Mouse (Mus musculus) adrenal gland, adult 8-10 months (tissue): ENCODE measurements around the gene Rcan1. TPM values are rescaled to one million over a fixed set of nuclear protein-coding genes. Genes with fewer than 3 reads are reported as not detected.
"Not testable (repeated sequence)": the region's sequence is repeated elsewhere in the genome, so short reads cannot be mapped to it uniquely, and the experiment has no call there.

Experiments used
- DNase-seq: peaks from one replicate; pipeline ENCODE4 v3.0.0; 2022
- total RNA-seq, 4 experiments: library from RNA; stranded (reverse); gene quantifications; 2 replicates each; pipeline ENCODE4 v1.2.4; 2022

Rcan1 gene
- 10 to 100 TPM; 16.0 to 23.4 (median 19.0) TPM for total RNA-seq

DNA sequence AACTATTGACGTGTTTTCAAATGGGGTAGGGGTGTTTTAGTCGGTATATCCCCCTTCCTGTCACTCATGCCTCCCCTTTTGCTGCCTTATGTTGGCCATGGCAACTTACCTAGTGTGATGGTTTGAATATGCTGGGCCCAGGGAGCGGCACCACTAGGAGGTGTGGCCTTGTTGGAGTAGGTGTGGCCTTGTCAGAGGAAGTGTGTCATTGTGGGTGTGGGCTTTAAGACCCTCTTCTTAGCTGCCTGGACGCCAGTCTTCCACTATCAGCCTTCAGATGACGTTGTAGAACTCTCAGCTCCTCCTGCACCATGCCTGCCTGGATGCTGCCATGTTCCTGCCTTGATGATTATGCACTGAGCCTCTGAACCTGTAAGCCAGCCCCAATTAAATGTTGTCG, at the start of gene Rcan1:
Rcan1 (minus strand) TSS at position 162 of the 400 bp plus-strand sequence.
- no peak for DNase-seq

DNA sequence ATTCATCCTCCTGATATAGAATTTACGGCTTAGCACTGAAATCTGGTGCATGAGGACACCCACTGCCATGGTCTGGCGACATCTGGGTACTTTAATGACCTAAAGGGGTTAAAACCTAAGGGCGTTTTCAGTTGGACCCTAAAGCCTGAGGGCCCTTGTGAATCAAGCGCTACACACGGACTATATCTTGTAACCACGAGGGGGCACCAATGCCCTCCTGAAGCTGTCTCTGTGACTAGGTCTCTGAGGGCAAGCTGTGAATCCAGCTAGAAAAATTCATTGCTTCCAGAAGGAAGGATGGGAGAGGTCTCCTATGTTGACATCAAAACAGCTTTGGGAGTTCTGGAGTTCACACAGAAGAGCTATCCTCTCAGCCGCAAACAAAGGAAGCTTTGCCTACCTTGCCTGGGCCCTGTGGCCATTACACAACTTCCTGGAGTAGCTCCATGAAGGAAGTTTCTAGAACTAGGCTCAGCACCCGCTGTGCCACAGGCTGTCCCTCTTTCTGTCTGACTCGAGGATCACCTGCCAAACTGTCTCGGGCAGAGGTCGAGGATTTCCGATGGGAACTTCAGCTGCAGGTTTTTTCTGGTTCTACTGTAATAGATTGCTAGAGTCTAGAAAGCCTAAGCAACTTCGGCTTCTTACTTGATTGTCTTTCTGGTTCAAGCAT, 49.3 kb upstream of the Rcan1 start:
- no peak for DNase-seq

DNA sequence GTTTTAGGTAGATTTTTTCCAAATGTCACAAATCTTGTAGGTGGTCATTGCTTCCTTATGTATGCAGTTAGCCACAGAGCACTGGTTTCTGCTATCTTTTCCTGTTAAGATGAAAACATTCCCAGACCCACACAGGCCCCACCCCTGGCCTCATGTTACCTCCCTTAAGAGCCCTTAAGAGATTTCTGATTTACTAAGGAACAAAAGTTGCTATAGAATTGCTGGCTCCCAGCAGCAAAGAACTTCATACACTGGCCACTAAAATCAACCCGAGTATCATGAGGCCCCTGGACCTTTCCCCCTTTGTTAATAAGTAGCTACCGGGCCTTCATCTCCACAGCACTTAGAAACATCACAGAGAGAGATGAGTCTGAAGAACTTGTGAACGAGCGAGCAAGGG, 48.1 kb upstream of the Rcan1 start:
- DNase-seq: no peak

DNA sequence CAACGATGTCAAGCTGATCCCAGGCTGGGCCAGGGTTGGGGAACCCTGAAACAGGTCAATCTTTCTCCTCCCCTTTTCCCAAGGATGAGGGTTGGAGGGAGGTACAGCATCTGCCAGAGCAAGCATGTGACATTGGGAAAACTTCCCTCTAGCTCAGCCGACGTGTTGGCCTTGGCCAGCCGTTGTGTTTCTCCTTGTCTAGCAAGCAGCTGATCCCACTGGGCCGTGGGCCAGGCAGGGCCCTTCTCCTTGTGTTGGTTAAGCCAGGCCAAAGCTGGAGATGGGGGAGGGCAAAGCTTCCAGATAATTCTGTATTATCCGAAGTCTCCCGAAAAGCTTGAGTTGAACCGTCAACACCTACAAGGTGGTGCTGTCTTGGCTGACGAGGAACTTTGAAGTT, 45.5 kb upstream of the Rcan1 start:
- DNase-seq: peak; percentile 3

DNA sequence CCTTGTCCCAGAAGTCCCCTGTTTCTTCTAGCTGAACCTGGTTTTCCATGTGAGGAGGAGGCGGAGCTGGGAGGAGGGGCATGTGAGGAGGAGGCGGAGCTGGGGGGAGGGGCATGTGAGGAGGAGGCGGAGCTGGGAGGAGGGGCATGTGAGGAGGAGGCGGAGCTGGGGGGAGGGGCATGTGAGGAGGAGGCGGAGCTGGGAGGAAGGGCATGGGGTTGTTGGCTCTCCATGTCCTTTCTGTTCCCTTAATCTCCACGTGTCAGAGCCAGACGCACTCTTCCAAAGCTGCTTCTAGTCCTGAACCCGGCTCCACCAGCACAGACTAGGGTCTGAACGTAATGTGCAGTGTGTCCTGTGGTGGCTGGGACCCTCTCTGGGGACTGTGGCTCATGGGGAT, 44.2 kb upstream of the Rcan1 start:
- not testable (repeated sequence) for DNase-seq

DNA sequence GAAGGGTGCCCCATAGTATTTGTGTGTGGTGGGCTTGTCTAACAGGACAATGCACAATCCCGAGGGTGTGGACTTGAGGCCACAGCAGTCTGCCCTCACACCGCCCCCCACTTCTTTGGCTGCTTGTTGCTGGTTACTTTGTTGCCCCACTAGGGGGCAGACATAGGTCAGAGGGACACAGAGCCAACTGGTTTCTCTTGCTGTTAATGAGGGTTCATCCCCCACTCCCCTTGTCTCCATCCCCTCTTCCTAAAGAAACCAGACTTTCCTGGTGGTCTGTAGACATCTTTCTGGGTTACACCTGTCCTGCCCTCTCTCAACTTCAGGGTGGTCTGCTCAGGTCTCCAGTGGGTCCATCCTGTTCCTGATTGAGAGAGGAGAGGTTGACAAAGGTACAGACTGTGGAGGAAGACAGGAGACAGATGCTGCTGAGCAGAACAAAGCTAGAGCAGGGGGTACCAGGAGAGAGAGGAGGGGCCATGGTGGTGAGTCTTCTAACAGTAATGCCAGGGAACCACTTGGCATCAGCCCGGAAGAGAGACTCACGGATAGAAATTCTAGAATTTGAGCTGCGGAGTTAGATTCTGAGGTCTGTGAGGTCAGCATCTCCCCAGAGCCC, 41.2 kb upstream of the Rcan1 start:
- DNase-seq: no peak

DNA sequence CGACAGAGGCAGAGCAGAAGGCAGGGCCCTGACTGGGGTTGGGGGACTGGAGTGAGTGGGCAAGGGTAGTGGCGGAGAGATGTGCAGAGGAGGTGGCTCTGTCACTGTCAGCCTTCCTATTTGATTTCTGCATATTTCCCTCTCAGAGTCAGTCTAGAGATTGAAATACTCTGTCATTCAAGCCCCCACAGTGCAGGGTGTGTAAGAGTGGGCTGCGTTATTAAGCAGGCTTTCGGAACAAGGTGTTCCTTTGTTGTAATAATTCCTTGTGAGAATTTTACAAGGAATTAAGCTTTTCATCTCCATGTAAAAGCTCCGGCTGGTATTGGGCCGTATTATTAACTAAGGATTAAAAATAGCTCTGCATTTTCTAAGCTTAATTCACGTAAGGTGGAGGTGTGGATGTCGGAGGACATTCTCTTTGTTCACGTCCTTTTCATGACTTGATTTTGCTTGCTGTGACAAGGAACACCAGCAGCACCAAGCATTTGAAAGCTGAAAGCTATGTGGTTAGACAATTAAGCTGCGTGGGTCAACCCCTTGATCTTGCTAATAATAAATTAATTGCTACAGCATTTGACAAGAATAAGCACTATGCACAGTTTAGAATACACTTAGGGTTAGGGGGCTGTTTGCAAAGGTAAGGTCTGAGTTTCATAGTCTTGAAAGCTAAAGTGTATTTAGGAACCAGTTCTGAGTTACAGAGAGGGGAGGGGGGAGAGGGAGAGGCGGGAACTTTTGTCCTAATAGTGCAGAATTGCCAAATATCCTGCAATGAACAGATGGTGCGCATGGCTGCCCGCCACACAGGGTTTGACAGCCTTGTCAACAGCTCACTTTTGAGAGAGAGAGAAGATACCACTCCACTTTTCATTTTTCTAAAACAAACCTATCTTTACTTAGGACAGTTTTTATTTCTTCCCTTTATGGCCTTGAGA, 40.4 kb upstream of the Rcan1 start:
- DNase-seq: no peak

DNA sequence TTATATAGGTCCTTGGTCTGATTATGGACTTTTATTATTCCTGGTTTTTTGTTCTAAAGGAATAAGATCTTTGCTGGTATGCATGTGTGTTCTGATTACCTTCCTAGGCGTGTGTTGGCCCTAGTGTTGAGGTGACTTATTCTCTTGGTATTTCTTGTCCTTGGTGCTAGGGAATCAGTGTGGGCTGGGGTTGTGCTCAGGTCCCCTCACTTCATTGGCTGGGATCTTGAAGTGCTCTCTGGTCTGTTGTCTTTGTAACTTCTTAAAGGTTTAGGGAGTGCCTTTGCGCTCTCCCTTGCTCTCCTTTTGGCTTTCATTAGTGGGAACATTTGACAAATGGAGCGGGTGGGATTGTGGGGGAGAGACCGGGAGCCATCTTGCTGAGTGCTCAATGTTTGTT, 36.9 kb upstream of the Rcan1 start:
- no peak for DNase-seq

DNA sequence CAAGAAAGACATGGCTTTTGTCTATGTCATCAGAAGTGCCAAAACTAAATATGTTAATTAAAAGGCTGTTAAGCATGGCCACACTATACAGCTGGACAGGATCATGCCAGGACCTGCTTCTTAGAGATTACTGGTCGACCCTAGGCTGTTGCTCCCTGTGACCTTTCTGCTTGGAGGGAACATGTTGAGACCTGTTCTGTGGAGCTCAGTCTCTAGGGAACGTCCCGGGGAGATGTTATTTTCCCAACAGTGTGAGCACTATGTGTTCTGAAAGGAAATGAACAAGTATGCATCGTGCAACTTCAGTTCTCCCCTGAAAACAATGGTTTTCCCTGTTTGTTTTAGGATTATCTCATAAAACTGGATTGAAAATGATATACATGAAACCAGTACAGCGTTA, 32.4 kb upstream of the Rcan1 start:
- no peak for DNase-seq

DNA sequence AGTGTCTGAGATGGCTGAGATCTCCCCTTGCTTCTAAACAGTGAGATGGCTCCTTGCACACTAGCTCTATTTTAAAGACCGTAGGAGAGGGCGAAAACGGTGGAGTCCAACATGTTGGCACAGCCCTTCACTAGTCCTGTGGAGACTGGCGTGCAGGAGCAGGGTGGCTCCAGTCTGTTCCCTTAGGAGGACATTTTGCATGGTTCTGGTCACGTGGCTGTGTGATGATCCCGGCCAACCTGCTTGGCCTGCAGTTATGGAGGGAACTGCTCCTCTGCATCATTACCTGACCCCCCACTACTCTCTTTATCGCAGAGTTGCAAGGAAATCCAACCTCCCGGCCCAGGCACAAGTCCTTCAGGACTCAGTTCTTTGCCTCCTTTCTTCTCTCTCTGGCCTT, 29.9 kb upstream of the Rcan1 start:
- DNase-seq: no peak

DNA sequence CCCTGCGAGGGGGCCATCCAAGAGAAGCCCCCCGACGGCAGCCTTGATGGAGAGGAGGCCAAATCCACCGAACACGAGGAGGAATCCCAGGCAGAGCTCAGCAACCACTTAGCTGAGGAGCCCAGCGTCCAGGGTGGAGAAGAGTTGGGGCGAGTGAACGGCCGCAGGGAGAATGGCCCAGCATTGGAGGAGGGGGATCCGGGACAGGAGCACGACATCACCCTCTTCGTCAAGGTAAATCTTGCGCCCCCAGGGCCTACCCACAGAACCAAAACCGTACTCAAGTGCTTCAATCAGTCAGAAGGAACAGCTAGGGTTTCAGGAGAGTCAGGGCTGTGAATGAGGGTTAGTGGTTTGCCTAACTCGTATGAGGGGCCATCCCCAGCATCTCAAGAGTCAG, 28.7 kb upstream of the Rcan1 start:
- DNase-seq: no peak

DNA sequence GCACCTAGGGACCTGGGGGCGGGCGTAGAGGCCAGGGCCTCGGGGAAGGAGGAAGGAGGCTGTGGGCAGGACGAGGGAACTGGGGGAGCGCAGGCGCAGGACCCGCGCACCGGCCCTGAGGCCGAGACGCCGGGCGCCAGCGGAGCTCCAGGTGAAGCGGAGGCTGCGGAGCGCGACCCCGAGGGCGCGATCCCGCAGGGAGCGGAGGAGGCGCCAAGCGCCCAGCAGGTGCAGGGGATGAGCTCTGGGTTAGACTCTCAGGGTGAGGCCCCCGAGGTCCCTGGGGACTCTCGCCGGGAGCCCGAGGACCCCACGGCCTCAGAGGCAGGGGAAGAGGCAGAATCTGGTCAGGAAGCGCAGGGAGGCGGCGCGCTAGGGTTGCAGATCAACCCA, 27.9 kb upstream of the Rcan1 start:
- no peak for DNase-seq

DNA sequence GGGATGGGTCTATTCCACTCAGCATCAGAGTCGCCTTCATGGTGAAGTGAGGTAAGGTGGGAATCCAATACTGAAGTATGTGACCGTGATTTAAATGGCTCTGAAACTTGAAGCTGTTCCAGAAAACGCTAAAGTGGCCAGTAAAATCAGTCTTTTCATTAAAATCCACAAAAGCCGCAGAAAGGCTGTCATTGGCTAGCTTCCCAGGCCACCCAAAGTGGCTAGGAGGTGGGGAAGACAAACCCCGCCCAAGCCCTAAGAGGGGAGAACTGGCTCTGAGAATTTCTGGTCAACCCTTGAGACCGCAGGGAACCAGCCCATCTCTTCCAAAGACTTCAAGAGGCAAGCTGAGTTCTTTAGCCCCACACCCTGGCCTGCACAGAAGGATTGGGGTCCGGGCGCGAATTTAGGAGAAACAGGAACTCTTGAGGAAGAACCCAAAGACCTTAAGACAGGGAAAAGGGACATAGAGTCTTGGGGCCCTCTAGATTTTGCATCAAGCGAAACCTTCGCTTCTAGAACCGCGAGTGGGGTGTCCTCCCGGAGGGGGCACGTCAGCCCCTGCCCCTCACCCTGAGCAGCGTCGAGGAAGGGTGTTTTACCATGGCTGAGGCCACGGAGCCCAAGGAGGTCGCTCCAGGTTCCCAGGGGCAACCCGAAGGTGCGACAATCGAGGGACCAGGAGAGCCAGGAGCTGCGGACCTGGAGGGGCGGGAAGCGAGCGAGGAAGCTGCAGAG, 27.4 kb upstream of the Rcan1 start:
- DNase-seq: no peak

DNA sequence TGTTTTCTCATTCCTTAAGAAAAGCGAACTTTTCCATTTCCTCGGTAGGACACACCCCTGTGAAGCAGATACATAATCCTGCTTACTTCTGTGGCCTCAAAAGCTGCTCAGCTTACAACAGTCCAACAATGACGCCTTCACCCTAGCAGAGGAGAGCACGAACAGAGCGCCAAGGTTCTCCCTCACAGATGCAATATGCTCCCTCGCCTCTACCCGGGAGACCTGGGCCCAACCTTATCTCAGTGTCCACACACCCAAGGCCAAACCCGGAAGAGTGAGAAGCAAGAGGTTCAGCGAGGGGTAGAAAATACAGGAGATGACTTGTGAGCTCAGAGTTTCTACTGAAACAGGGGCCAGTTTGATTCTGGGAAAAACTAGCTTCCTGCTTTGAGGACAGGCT, 18.7 kb upstream of the Rcan1 start:
- no peak for DNase-seq

DNA sequence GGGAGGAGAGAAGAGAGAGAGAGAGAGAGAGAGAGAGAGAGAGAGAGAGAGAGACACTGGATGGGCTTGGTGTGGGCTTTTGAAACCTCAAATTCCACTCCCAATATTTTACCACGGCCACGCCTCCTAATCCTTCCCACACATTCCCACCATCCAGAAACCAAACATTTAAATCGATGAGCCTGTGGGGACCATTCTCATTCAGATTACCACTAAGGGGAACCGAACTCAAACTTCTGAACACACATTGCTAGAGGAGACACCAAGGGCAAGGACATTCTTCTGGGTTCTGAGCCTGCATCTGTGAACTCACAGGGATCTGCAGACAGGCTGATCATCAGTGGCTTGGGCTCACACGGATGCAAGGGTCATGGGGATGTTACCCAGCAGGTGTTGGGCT, 17.8 kb upstream of the Rcan1 start:
- no peak for DNase-seq

DNA sequence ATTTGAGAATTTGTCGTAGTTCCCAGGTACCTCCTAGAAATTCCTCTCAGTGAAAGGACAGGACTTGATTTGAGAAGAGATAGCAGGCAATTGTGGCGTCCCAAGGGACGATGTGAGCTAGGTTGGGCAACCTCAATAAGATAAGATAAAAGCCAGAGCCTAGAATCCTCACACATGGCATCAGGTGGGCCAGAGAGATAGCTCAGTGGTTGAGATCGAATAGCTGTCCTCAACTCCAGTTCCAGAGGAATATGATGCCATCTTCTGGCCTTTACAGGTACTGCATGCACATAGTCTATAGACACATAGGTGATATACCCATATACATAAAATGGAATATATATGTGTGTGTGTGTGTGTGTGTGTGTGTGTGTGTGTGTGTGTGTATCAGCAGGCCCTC, 16.8 kb upstream of the Rcan1 start:
- DNase-seq: no peak

DNA sequence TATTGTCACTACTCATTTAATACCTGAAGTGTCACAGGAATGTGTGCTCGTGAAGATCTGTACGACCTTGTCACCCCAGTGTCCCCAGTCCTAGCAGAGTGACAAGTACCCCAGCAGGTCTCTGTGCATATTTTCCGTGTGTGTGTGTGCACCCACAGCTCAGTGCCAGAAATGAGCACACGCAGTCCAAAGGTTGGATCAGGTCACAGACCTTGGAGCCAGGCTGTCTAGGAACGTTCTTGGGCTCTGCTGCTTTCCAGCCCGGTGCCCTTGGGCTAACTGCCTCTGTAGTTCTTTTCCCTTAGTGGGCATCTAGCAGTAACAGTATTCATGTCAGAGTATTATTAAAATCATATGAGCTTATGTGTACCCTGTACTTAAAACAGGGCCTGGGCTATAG, 16.4 kb upstream of the Rcan1 start:
- no peak for DNase-seq

DNA sequence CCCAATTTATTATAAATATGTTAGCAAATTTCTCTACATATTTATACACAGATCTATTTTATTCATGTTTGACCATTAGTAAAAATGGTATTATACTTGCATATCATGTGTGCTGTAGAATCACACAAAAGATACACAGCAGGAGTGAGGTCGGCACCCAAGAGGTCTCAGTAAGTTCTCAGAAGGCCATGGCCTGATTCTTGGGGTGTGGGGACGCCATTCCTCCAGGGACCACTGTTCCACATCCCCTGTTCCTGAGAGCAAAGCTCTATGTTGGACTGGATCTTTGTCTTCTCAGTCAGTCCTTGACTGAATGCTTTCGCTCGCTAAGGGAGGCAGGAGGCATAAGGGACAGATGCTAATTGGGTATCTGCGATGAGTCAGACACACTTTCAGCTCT, 14.8 kb upstream of the Rcan1 start, which contains the start of gene Clic6:
Clic6 (plus strand) TSS at position 301 of the 400 bp plus-strand sequence.
- no peak for DNase-seq

DNA sequence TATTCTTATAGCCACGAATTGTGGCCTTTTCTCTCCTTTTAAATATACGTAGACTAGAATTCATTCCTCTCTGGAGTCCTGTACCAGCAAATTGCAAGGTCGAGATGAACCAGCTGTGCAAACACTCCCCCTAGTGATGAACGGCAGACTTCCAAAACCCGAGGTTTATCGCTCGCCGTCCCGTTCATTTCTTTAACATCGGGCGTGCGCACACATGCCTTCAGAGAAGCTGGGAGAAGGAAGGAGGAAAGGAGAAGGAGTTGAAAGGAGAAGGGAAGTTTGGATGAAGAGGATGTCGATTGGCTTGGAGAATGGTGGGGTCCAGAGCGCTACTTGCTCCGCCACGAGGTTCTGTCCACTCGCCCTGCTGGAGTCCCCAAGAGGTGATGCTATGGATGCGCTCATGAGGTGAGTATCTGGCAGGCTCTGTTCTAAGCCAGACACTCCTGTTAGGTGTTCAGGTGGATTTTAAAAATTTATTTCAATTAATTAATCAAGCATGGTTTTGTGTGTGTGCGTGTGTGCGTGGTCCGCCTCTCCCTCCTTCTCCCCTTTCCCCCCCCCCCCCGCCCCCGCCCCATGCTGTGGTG, 8.0 kb upstream of the Rcan1 start:
- DNase-seq: no peak

DNA sequence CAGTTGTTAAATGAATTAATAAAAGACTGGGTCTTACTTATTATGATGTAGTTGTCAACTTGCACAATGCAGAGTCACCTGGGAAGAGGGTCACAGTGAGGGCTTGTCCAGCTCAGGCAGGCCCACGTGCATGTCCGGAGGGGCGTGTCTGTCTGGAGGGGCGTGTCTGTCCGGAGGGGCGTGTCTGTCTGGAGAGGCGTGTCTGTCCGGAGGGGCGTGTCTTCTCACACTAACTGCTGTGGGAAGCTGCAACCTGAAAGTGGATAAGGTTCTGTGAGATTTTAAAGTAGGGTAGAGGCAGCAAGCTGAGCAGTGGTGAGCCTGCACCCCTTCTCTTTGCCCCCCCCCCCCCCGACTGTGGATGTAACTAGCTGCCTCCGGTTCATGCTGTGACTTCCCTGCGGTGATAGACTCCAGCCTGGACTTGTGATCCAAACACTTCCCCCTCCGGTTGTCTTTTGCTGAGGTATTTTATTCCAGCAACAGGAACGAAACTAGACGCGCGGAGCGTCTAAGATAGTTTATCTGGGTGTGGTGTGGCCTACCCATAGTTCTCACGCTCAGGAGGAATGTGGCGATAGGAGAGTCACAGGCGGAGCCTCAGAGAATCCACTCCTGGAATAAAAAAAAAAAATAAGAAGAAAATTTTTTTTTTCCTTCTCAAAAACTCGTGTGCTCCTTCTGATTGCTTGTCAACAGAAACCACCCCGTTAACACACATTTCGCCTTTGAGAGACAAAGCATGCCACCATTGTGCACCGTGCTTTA, 4.6 kb upstream of the Rcan1 start:
- no peak for DNase-seq

DNA sequence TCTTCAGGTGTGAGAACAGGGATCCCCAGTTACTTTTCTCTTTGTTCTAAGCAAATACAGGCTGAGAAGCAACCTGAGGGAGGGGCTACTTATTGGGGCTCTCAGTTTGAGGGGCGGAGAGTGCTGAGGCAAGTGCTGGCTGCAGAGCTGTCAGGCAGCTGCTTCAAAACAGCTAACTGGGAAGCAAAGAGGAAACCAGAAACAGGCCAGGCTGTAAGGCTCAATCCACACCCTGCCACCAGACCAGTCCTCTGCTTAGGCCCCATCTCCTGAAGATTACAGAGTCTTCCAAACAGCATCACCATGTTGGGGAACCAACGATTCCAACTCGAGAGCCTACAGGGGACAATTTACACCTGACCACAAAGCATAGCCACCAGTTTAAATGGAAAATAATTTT, 2.2 kb upstream of the Rcan1 start:
- no peak for DNase-seq

DNA sequence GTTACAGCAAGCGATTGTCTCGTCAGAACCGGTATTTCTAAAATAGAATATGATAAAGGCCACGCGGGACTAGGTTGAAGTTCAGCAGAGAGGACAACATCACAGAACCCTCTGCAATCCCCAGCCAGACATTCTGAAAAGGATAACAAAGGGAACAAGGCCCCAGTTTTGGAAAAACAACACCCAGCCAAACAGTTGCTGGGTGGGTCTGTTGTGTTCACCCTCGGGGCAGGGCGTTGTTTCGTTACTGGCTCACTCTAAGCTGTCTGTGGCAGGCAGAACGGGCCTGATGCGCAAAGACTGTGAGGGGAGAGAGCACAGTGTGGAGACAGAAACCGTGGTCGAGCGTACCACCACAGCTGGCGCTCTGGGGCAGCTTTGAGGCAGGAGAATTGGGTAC, 2.2 kb downstream of the Rcan1 start:
- no peak for DNase-seq
